Mouse (Mus musculus): Measurements from ENCODE around the gene Itga3. TPM values are rescaled to one million over a fixed set of nuclear protein-coding genes. Genes with fewer than 3 reads are reported as not detected.

Gene Itga3
- polyA plus RNA-seq, 1 experiment from 2014 or later: 2.9 TPM

DNA sequence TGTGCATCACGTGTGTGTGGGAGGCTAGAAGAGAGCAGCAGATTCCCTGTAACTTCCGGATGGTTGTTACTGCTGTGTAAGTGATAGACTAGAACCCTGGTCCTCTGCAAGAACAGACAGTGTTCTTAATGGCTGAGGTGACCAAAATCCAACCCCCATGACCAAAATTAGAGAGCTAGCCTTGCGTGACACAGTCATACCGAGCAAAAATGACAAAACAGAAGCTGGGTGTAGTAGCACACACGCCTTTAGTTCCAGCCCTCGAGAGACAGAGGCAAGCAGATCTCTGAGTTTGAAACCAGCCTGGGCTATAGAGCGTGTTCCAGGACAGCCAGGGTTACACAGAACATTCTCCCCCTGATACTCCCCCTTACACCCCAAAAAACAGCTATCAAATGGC, 33.5 kb upstream of the Itga3 start:
- Histone ChIP-seq H3K36me3 (ENCODE audit: control insufficient read depth, insufficient read depth, low read length) (no peaks in the 10 kb centered on the region), H3K27ac (ENCODE audit: low read depth, low read length) (no peak overlapping the region), H3K27me3 (ENCODE audit: control insufficient read depth, insufficient read depth, low read length) (0 out of 2 replicates have a peak, but pooled peaks cover 2% of the 10 kb centered on the region), H3K4me1 (ENCODE audit: control insufficient read depth, insufficient read depth, low read length) (peaks cover 8% of the 10 kb centered on the region; the same call in 1 of the 2 replicates), H3K4me3 (ENCODE audit: low read depth, low read length) (no peak overlapping the region), H3K9ac (ENCODE audit: low read length) (no peak overlapping the region), H3K4me2 (no peak overlapping the region), H3K9me3 (ENCODE audit: control insufficient read depth, low read length) (no peaks in the 10 kb centered on the region)
- DNase-seq (ENCODE audit: low spot score, missing footprints) (no peak), ATAC-seq (ENCODE audit: low FRiP score) (no peak)
- WGBS: 86% methylated on average over 7 of the region's 7 CpGs

DNA sequence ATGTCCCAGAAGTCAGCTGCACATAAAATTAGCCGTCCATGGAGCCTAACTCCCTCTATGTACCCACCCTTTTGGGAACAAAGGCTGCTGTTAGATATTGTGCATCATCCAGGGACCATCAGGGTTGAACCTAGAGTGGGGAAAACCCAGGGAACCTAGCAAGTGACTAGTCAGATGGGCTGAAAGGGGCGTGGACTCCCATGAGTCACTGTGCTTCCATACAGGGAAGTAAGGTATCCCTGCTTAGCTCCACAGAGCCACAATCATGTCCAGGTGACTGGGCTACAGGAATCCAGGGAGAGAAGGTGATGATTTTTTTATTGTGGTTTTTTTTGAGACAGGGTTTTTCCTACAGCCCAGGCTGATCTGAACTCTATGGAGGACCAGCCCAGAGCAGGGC, 32.4 kb upstream of the Itga3 start:
- H3K9ac ChIP-seq (ENCODE audit: low read length): no peak overlapping the region

DNA sequence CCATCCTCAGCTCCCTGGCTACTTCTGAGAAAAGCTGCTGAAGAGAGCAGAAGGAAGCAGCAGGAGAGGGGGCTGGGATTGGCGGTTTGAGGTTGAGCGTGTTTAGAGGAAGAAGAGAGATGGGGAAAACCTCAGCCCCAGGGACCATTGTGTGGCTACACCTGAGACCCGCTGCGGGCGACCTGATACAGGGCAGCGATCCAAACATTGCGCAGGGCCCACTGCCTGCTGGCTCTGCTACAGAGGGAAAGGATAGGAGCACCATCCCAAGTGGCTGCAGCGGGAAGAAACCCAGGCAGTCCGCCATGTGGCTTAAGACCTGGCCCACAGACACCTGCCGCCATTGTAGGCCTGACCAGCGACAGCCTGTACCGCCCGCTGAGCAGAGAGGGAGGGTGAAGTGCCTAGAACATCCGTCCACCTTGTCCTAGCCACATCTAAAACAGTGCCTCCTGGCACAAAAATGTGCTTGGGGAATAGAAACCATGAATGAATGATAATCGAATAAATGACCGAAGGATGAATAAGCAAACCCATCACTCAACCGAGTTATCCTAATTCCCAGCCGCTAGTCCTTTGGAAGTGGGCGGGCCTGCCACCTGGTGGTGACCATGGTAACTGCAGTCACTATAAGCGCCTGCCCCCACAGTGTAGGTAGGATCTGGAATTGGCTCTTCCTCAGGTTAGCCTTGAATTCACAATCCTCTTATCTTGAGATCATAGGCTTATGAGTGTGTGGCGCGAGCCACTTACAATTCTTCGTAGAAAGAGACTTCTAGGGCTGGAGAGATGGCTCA, 30.0 kb upstream of the Itga3 start:
- Histone ChIP-seq H3K36me3 (ENCODE audit: control insufficient read depth, insufficient read depth, low read length) (no peaks in the 10 kb centered on the region), H3K4me3 (ENCODE audit: low read depth, low read length) (no peak overlapping the region), H3K9ac (ENCODE audit: low read length) (no peak overlapping the region), H3K4me1 (ENCODE audit: control insufficient read depth, insufficient read depth, low read length) (peaks cover 9% of the 10 kb centered on the region; the same call in 1 of the 2 replicates), H3K9me3 (ENCODE audit: control insufficient read depth, low read length) (no peaks in the 10 kb centered on the region), H3K4me2 (0 out of 2 replicates have a peak overlapping the region, but pooled peaks have one; percentile 9), H3K27ac (ENCODE audit: low read depth, low read length) (no peak overlapping the region), H3K27me3 (ENCODE audit: control insufficient read depth, insufficient read depth, low read length) (0 out of 2 replicates have a peak, but pooled peaks cover 2% of the 10 kb centered on the region)
- 36% methylated on average over 23 of the region's 23 CpGs for WGBS
- DNase-seq (ENCODE audit: low spot score, missing footprints): peak; percentile 99
- peak; percentile 67; the same call in 1 of the 2 replicates for ATAC-seq (ENCODE audit: low FRiP score)

More for the DNA sequence above, 32.4 kb upstream of the Itga3 start:
- Histone ChIP-seq H3K36me3 (ENCODE audit: control insufficient read depth, insufficient read depth, low read length) (no peaks in the 10 kb centered on the region), H3K4me2 (no peak overlapping the region), H3K4me1 (ENCODE audit: control insufficient read depth, insufficient read depth, low read length) (peaks cover 9% of the 10 kb centered on the region; the same call in 1 of the 2 replicates), H3K9me3 (ENCODE audit: control insufficient read depth, low read length) (no peaks in the 10 kb centered on the region), H3K27ac (ENCODE audit: low read depth, low read length) (no peak overlapping the region), H3K27me3 (ENCODE audit: control insufficient read depth, insufficient read depth, low read length) (0 out of 2 replicates have a peak, but pooled peaks cover 2% of the 10 kb centered on the region), H3K4me3 (ENCODE audit: low read depth, low read length) (no peak overlapping the region)
- no peak for DNase-seq (ENCODE audit: low spot score, missing footprints)
- 75% methylated on average over 2 of the region's 2 CpGs for WGBS
- no peak for ATAC-seq (ENCODE audit: low FRiP score)

DNA sequence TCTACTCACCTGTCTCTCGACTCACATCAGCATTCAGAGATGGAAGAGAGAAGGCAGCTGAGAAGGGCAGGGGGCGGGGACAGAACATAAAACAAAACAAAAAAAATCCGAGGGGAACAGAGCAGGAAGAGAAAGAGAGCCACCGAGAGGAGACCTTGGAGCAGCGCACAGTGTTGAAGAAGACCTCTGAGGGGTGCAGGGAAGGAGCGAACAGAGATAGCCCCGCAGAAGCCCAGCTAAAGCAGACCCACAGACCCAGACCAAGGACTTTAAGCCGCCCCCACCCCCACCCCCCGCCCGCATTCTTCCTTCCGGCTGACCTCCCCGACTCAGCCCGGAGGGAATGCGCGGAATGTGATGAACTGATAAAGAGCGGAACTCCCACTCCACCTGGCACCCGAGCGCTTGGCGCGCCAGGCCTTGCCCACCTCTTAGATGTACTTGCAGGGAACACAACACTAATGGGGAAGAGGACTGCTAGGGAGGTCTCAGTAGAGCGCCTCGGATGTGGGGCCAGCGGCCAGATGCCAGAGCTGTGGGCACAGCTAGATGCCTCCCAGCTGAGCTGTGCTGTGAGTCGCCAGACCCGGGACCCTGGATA, 28.8 kb upstream of the Itga3 start:
- Histone ChIP-seq H3K9ac (ENCODE audit: low read length) (0 out of 2 replicates have a peak overlapping the region, but pooled peaks have one; percentile 20), H3K4me1 (ENCODE audit: control insufficient read depth, insufficient read depth, low read length) (peaks cover 9% of the 10 kb centered on the region; the same call in 1 of the 2 replicates), H3K36me3 (ENCODE audit: control insufficient read depth, insufficient read depth, low read length) (no peaks in the 10 kb centered on the region), H3K27me3 (ENCODE audit: control insufficient read depth, insufficient read depth, low read length) (0 out of 2 replicates have a peak, but pooled peaks cover 2% of the 10 kb centered on the region), H3K9me3 (ENCODE audit: control insufficient read depth, low read length) (no peaks in the 10 kb centered on the region), H3K4me2 (peak overlapping the region; percentile 30), H3K4me3 (ENCODE audit: low read depth, low read length) (0 out of 2 replicates have a peak overlapping the region, but pooled peaks have one; percentile 7), H3K27ac (ENCODE audit: low read depth, low read length) (no peak overlapping the region)
- ATAC-seq (ENCODE audit: low FRiP score) (no peak), DNase-seq (ENCODE audit: low spot score, missing footprints) (no peak)
- WGBS: 6% methylated on average over 25 of the region's 25 CpGs

DNA sequence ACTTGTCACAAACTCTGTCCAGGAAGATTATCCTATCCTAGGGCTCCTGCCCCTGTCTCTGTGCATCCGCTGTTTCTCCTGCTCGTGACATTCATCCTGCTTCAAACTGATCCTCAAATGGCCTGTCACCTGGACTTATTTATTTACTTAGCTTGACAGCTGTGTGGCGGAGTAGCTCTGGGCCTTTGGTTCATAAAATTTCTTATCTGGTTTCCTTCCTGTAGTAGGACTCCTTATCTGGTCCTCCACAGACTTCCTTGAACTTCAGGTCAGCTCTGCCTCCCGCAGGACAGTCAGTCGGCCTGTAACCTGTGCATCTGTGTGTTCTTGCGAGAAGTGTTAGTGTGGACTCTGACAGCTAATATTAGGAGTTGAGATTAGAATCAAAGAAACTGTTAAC, 27.7 kb upstream of the Itga3 start:
- ATAC-seq (ENCODE audit: low FRiP score) (no peak), DNase-seq (ENCODE audit: low spot score, missing footprints) (no peak)
- H3K27ac ChIP-seq (ENCODE audit: low read depth, low read length): no peak overlapping the region
- H3K9ac ChIP-seq (ENCODE audit: low read length): no peak overlapping the region
- no peak overlapping the region for H3K4me3 ChIP-seq (ENCODE audit: low read depth, low read length)
- 72% methylated on average over 6 of the region's 6 CpGs for WGBS
- H3K36me3 ChIP-seq (ENCODE audit: control insufficient read depth, insufficient read depth, low read length): no peaks in the 10 kb centered on the region
- peaks cover 9% of the 10 kb centered on the region; the same call in 1 of the 2 replicates for H3K4me1 ChIP-seq (ENCODE audit: control insufficient read depth, insufficient read depth, low read length)
- H3K4me2 ChIP-seq: no peak overlapping the region
- H3K9me3 ChIP-seq (ENCODE audit: control insufficient read depth, low read length): no peaks in the 10 kb centered on the region
- H3K27me3 ChIP-seq (ENCODE audit: control insufficient read depth, insufficient read depth, low read length): 0 out of 2 replicates have a peak, but pooled peaks cover 2% of the 10 kb centered on the region

DNA sequence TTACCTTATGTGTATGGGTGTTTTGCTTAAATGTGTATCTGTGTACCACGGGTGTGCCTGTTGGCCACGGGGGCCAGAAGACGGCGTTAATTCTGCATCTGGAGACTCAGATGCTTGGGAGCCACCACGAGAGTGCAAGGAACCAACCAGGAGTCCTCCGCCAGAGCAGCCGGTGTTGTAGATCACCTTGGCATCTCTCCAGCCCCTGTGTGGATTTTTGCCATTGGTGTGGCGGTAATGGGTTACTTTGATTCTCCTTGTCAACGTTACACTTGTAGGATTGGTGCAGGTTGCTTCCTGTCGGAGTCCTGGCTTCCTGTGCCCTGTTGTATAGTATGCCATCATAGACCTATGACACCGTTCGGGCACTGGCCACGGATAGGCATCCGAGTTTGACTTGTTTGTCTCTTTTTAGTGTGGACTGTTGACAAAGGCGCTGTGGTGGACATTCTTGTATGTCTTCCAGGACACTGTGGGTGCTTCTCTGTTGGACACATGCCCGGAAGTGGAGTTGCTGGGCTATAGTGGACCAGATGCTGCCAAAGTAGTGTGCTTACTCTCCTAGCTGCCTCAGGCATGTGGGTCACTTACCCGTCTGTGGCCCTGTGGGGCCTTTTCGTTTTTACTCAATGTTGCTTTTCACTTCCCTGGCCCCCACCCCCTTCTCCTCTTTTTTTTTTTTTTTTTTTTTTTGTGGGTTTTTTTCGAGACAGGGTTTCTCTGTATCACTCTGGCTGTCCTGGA, 25.7 kb upstream of the Itga3 start:
- Histone ChIP-seq H3K27ac (ENCODE audit: low read depth, low read length) (no peak overlapping the region), H3K27me3 (ENCODE audit: control insufficient read depth, insufficient read depth, low read length) (0 out of 2 replicates have a peak, but pooled peaks cover 2% of the 10 kb centered on the region), H3K4me2 (no peak overlapping the region), H3K4me3 (ENCODE audit: low read depth, low read length) (no peak overlapping the region), H3K9me3 (ENCODE audit: control insufficient read depth, low read length) (no peaks in the 10 kb centered on the region), H3K4me1 (ENCODE audit: control insufficient read depth, insufficient read depth, low read length) (peaks cover 9% of the 10 kb centered on the region; the same call in 1 of the 2 replicates), H3K36me3 (ENCODE audit: control insufficient read depth, insufficient read depth, low read length) (no peaks in the 10 kb centered on the region), H3K9ac (ENCODE audit: low read length) (no peak overlapping the region)
- 92% methylated on average over 19 of the region's 19 CpGs for WGBS
- ATAC-seq (ENCODE audit: low FRiP score) (no peak), DNase-seq (ENCODE audit: low spot score, missing footprints) (no peak)

DNA sequence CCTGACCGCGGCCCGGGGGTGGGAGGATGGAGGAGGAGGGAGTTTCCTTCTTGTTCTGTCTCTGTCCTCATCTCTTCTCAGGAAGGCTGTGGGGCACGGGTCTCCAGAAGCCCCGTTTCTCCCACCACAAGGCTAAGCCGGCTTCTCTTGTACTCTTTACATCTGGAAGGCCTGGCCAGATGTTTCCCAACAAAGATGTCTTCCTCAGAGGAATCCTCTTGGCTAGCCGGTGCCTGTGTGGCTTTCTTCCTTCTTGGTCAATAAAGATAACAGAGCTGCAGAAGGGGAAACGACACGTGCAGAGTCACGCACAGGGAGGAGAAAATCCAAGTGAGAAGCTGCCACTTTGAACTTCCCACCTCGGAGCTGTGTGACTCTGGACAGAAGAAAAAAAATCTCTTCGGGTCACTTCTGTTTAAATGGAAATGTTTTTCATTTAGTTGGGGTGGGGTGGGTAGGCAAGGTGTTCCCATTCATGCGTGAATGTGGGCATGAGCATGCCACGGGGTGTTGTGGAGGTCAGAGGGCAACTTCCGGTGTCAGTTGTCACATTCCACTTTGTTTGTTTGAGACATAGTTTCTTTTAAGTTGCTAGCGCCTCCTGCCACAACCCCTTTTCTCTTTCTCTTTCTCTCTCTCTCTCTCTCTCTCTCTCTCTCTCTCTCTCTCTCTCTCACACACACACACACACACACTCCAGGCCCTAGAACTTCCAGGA, 24.6 kb upstream of the Itga3 start:
- no peak overlapping the region for H3K27ac ChIP-seq (ENCODE audit: low read depth, low read length)

DNA sequence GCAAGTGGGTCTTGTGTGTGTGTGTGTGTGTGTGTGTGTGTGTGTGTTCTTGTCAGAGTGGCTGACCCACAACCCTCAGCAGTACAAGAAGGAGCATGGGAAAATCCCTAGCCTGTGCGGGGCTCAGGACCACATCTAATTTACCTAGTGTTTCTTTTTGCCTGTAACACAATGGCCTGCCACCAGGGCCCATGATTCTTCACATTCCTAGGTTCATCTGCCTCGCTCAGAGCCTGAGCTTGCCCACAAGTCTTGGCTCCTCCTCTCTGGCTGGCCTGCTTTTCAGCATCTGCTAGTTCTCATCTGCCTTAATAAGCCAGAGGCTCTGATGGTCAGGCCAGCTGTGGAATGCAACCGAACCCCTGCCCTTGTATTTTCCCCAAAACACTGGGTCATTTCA, 23.8 kb upstream of the Itga3 start:
- H3K4me2 ChIP-seq: no peak overlapping the region
- ATAC-seq (ENCODE audit: low FRiP score): no peak
- no peaks in the 10 kb centered on the region for H3K27me3 ChIP-seq (ENCODE audit: control insufficient read depth, insufficient read depth, low read length)
- 34% methylated on average over 3 of the region's 3 CpGs for WGBS
- H3K9ac ChIP-seq (ENCODE audit: low read length): no peak overlapping the region
- H3K9me3 ChIP-seq (ENCODE audit: control insufficient read depth, low read length): no peaks in the 10 kb centered on the region
- H3K36me3 ChIP-seq (ENCODE audit: control insufficient read depth, insufficient read depth, low read length): no peaks in the 10 kb centered on the region
- H3K27ac ChIP-seq (ENCODE audit: low read depth, low read length): no peak overlapping the region
- DNase-seq (ENCODE audit: low spot score, missing footprints): no peak
- peaks cover 3% of the 10 kb centered on the region; the same call in 1 of the 2 replicates for H3K4me1 ChIP-seq (ENCODE audit: control insufficient read depth, insufficient read depth, low read length)
- H3K4me3 ChIP-seq (ENCODE audit: low read depth, low read length): no peak overlapping the region

More for the DNA sequence above, 24.6 kb upstream of the Itga3 start:
- no peaks in the 10 kb centered on the region for H3K9me3 ChIP-seq (ENCODE audit: control insufficient read depth, low read length)
- no peak for ATAC-seq (ENCODE audit: low FRiP score)
- H3K4me2 ChIP-seq: no peak overlapping the region
- no peaks in the 10 kb centered on the region for H3K36me3 ChIP-seq (ENCODE audit: control insufficient read depth, insufficient read depth, low read length)
- 0 out of 2 replicates have a peak, but pooled peaks cover 2% of the 10 kb centered on the region for H3K27me3 ChIP-seq (ENCODE audit: control insufficient read depth, insufficient read depth, low read length)
- H3K9ac ChIP-seq (ENCODE audit: low read length): no peak overlapping the region
- WGBS: 25% methylated on average over 16 of the region's 16 CpGs
- no peak overlapping the region for H3K4me3 ChIP-seq (ENCODE audit: low read depth, low read length)
- peaks cover 5% of the 10 kb centered on the region; the same call in 1 of the 2 replicates for H3K4me1 ChIP-seq (ENCODE audit: control insufficient read depth, insufficient read depth, low read length)
- no peak for DNase-seq (ENCODE audit: low spot score, missing footprints)
